Mouse (Mus musculus) embryonic facial prominence, embryonic 15.5 days (tissue): ENCODE measurements around the gene Btd. TPM values are rescaled to one million over a fixed set of nuclear protein-coding genes. Genes with fewer than 3 reads are reported as not detected.

Experiments
- ATAC-seq: fragments of 200-750 bp; cut with Nextera tagmentation; 2 replicates; pipeline ENCODE4 v1.8.0; 2017; ENCODE audit warnings: low read depth, moderate TSS enrichment; ENCODE audit not compliant: insufficient number of reproducible peaks, low FRiP score, low TSS enrichment
- H3K27ac ChIP-seq: fragments of 300-500 bp; sonication (generic); replicated peaks from 2 replicates; pipeline ENCODE4 v1.5.1; 2015; ENCODE audit warnings: mild to moderate bottlenecking, inconsistent platforms
- H3K27me3 ChIP-seq: fragments of 300-500 bp; sonication (generic); 2 replicates; pipeline ENCODE4 v1.6.1; 2015; ENCODE audit warnings: inconsistent platforms
- H3K36me3 ChIP-seq: fragments of 300-500 bp; sonication (generic); 2 replicates; pipeline ENCODE4 v1.6.1; 2015; ENCODE audit warnings: mild to moderate bottlenecking, inconsistent platforms
- H3K4me1 ChIP-seq: fragments of 300-500 bp; sonication (generic); 2 replicates; pipeline ENCODE4 v1.6.1; 2015; ENCODE audit warnings: inconsistent platforms
- H3K4me2 ChIP-seq: fragments of 300-500 bp; sonication (generic); replicated peaks from 2 replicates; pipeline ENCODE4 v1.6.1; 2015; ENCODE audit warnings: mild to moderate bottlenecking, inconsistent platforms
- H3K4me3 ChIP-seq: fragments of 300-500 bp; sonication (generic); replicated peaks from 2 replicates; pipeline ENCODE4 v1.5.1; 2015; ENCODE audit warnings: mild to moderate bottlenecking, inconsistent platforms
- H3K9ac ChIP-seq: fragments of 300-500 bp; sonication (generic); 2 replicates; pipeline ENCODE4 v1.6.1; 2015; ENCODE audit warnings: inconsistent platforms
- H3K9me3 ChIP-seq: fragments of 300-500 bp; sonication (generic); replicated peaks from 2 replicates; pipeline ENCODE4 v1.6.1; 2016; ENCODE audit warnings: inconsistent platforms
- WGBS: fragments of 180-500 bp; shearing (Covaris S2); methylation state at CpG from one replicate; pipeline ENCODE4 v1.1.7; 2015; 5-methylcytosine and 5-hydroxymethylcytosine counted together
- polyA plus RNA-seq: library from polyadenylated mRNA; unstranded; fragments of >200 nt; fragmentation: Nextera tagmentation; extraction: Ambion mirVana; gene quantifications from 2 replicates; pipeline ENCODE4 v1.2.1, GENCODE M21; 2015

Btd gene
- polyA plus RNA-seq, 1 experiment from 2014 or later, result 33.5 TPM

DNA sequence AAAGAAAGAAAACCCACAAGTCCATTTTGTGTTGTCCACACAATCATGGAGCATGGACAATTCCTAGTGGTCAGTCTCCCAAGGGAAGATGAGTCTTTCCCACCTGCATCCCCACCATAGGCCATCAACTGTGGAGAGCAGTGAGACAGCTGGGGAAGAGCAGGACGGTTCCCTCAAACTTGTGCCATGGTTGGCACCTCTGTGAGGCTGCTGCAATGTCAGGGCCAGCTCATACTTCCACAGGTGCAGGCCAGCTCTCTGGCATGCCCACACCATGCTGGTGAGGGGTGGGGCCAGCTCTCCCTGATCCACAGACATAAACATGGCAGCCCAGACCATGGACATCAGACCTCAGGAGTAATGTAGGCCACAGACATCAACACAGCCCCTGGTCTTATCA is 45.4 kb downstream of the Btd start:
- Histone ChIP-seq H3K4me3 (no peak overlapping the region), H3K9me3 (no peaks in the 10 kb centered on the region), H3K36me3 (no peaks in the 10 kb centered on the region), H3K4me1 (peaks cover 14% of the 10 kb centered on the region; the same call in 1 of the 2 replicates), H3K9ac (no peak overlapping the region), H3K27ac (no peak overlapping the region), H3K27me3 (no peaks in the 10 kb centered on the region), H3K4me2 (no peak overlapping the region)
- WGBS, result 97% methylated on average over 1 of the region's 1 CpGs
- ATAC-seq, result no peak

DNA sequence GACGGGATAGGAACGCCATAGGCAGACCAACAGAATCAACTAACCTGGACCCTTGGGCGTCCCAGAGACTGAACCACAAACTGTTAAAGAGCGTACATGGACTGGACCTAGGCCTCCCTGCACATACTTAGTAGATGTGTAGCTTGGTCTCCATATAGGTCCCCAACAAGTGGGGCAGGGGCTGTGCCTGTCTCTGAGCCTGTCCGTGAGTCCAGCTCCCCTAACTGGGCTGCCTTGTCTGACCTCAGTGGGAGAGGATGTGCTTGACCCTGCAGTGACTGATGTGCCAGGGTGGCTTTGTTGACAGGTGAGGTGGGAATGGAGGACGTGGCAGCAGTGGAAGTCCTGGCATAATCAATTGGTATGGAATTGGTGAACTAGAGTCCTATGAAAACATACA is 51.7 kb downstream of the Btd start:
- ATAC-seq, result no peak
- Histone ChIP-seq H3K9ac (no peak overlapping the region), H3K27ac (no peak overlapping the region), H3K9me3 (no peaks in the 10 kb centered on the region), H3K4me3 (no peak overlapping the region), H3K27me3 (no peaks in the 10 kb centered on the region), H3K36me3 (0 out of 2 replicates have a peak, but pooled peaks cover 5% of the 10 kb centered on the region), H3K4me2 (no peak overlapping the region), H3K4me1 (no peaks in the 10 kb centered on the region)
- 86% methylated on average over 6 of the region's 6 CpGs for WGBS

DNA sequence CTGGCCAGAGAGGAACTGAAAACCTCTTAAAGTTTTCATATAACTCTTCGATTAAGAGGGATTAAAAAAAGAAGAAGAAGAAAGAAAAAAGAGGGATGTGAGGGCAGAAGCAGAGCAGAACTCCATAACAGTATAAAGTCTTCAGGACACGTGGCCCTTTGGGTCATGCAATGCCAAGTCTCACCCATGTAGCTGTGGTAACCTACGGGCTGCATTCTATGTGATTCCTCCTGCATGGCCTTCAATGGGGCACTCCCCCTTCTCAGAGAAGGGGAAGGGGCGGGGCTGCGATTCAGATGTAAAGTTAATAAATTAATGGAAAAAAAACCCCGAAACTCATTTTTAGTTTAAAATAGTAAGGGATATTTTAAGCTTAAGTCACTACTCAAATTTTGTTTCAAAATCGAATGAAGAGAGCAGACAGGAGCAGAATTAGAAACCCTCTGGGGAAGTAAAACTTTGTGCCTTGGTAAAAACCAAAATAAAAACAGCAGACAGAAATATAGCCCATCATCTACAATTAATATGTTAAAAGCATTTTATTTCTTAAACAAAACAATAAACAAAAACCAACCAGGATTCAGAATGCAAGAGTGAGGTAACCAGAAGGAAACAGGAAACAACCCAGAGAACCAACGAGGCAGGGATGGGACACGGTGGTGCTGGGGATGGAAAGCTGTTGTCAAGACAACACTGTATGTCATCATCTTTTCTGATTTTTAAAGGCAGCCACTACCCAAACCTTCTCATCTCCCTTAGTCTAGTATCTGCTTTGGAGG is 55.6 kb downstream of the Btd start:
- H3K36me3 ChIP-seq, result 0 out of 2 replicates have a peak, but pooled peaks cover 22% of the 10 kb centered on the region
- 77% methylated on average over 9 of the region's 9 CpGs for WGBS
- H3K27ac ChIP-seq, result no peak overlapping the region

DNA sequence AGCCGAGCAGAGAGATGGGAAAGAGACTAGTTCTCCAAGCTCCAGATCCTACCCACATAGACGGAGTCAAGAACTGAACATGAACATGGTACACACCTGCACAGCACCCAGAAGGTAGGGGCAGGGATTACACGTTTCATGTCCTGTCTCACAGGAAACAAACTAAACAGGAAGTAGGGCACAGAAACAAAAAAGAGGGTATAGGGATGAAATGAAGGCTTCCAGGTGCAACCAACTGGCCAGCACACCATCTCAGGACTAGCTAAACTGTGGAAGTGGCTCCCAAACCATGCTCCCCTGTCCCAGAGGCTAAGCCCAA is 56.1 kb downstream of the Btd start:
- Histone ChIP-seq H3K36me3 (peaks cover 27% of the 10 kb centered on the region; the same call in 1 of the 2 replicates), H3K9ac (no peak overlapping the region), H3K4me2 (no peak overlapping the region), H3K4me1 (no peaks in the 10 kb centered on the region), H3K27me3 (no peaks in the 10 kb centered on the region), H3K4me3 (no peak overlapping the region), H3K9me3 (no peaks in the 10 kb centered on the region), H3K27ac (no peak overlapping the region)
- ATAC-seq, result no peak
- WGBS, result 81% methylated on average over 3 of the region's 3 CpGs

More for the DNA sequence above, 55.6 kb downstream of the Btd start:
- Histone ChIP-seq H3K4me2 (no peak overlapping the region), H3K9me3 (no peaks in the 10 kb centered on the region), H3K4me1 (no peaks in the 10 kb centered on the region), H3K9ac (no peak overlapping the region), H3K27me3 (no peaks in the 10 kb centered on the region), H3K4me3 (no peak overlapping the region)
- no peak for ATAC-seq

DNA sequence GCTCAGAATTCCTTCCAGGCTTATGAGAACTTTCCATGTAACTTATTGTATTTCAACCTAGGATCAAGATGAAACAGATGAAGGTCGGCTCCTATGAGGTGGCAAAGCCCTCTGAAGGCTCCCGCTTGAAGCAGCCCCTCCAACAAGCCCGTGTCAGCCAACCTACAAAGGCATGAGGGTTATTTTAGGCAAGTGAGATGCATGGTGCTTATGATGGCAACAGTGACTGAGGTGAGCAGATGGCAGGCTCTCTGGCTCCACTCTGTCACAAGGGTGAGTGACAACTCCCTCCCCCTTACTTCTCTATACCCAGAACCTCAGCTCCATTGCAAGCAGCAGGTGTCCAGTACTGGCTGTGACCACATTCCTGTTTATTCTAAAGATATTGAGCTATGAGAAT is 56.5 kb downstream of the Btd start:
- no peak overlapping the region for H3K4me2 ChIP-seq
- no peak overlapping the region for H3K27ac ChIP-seq

DNA sequence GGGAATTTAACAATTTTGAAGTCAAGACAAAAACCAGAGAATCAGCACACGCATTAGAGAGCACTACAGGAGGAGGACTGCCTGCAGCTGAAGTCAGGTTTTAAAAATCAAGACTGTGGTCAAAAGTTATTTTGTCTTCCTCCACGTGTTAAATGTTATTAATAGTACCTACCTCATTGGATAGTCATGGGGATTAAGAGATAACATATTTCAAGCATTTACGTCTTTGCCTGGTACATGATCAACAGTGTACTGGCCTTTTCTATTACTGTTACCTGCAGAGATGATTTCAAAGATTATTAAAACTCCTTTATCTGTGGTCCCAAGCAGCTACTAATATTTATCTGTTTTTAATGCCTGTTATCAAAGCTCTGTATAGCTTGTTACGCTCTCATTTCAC is 56.9 kb downstream of the Btd start:
- Histone ChIP-seq H3K9ac (no peak overlapping the region), H3K4me3 (no peak overlapping the region), H3K27me3 (no peaks in the 10 kb centered on the region), H3K4me1 (no peaks in the 10 kb centered on the region), H3K9me3 (no peaks in the 10 kb centered on the region), H3K36me3 (peaks cover 35% of the 10 kb centered on the region), H3K4me2 (no peak overlapping the region), H3K27ac (no peak overlapping the region)
- WGBS, result 85% methylated on average over 4 of the region's 4 CpGs
- no peak for ATAC-seq

More for the DNA sequence above, 56.5 kb downstream of the Btd start:
- Histone ChIP-seq H3K4me1 (no peaks in the 10 kb centered on the region), H3K36me3 (peaks cover 31% of the 10 kb centered on the region; the same call in 1 of the 2 replicates), H3K4me3 (no peak overlapping the region), H3K27me3 (no peaks in the 10 kb centered on the region), H3K9ac (no peak overlapping the region), H3K9me3 (no peaks in the 10 kb centered on the region)
- 96% methylated on average over 3 of the region's 3 CpGs for WGBS
- peak; percentile 47; the same call in 1 of the 2 replicates for ATAC-seq

DNA sequence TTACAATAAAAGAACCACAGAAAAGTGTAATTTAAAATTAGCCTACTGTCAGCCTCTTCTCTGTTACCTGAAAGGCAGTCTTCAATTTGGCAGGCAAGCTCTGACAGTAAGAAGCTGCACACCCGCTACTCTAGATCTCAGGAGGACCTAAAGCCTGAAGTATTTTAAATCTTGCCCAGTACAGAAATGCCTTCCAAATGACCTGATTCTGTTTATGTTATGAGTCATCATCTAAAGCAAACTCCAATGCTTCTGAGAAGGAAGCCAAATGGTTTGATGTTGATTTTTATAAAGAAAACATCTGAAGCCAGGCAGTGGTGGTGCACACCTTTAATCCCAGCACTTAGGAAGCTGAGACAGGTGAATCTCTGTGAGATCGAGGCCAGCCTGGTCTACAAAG is 59.5 kb downstream of the Btd start:
- WGBS, result 80% methylated on average over 2 of the region's 2 CpGs
- Histone ChIP-seq H3K9ac (no peak overlapping the region), H3K36me3 (peaks cover 52% of the 10 kb centered on the region), H3K4me3 (no peak overlapping the region), H3K4me1 (no peaks in the 10 kb centered on the region), H3K27me3 (no peaks in the 10 kb centered on the region), H3K4me2 (no peak overlapping the region), H3K9me3 (no peaks in the 10 kb centered on the region), H3K27ac (no peak overlapping the region)
- ATAC-seq, result no peak

DNA sequence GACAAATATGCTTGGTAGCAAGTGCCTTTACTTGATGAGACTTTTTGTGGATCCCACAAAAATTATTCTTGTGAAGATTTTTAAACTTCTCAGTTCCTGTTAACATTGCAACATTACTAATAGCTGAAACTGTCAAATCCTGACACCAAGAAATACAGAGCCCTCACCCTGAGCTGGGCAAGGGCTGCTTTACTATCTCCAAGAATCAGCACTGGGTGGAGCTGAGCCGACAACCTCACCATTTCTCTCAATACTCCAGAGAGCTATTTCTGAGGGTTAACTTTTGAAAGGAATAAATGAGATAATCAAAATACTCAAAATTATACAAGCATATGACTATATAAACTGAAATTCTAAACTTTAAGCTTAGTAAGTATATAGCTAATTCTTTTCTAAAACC is 68.5 kb downstream of the Btd start:
- no peak overlapping the region for H3K4me3 ChIP-seq
- H3K36me3 ChIP-seq, result peaks cover 28% of the 10 kb centered on the region
- 82% methylated on average over 1 of the region's 1 CpGs for WGBS
- no peaks in the 10 kb centered on the region for H3K27me3 ChIP-seq
- H3K4me2 ChIP-seq, result no peak overlapping the region
- H3K4me1 ChIP-seq, result no peaks in the 10 kb centered on the region
- H3K27ac ChIP-seq, result no peak overlapping the region
- H3K9me3 ChIP-seq, result no peaks in the 10 kb centered on the region
- H3K9ac ChIP-seq, result no peak overlapping the region
- no peak for ATAC-seq

DNA sequence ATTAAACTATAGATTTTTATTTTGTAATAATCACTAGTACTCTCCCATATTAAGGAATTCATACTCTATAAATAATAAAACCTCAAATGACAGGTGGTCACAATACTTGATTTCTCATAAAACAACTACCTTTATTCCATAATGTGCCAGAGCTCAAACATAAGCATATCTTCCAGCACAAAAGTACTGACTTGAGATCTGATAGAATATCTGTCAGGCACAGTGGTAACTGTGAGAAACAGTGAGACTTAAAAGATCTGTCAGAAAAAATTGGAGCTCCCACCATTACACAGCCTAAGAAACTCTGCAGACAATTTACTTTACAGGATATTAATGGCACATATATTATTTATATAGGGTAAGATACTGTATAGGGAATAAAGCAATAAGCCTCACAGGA is 74.8 kb downstream of the Btd start:
- no peak for ATAC-seq
- Histone ChIP-seq H3K9me3 (no peaks in the 10 kb centered on the region), H3K9ac (no peak overlapping the region), H3K36me3 (peaks cover 41% of the 10 kb centered on the region), H3K4me2 (no peak overlapping the region), H3K27ac (no peak overlapping the region), H3K4me1 (no peaks in the 10 kb centered on the region), H3K4me3 (no peak overlapping the region), H3K27me3 (no peaks in the 10 kb centered on the region)

DNA sequence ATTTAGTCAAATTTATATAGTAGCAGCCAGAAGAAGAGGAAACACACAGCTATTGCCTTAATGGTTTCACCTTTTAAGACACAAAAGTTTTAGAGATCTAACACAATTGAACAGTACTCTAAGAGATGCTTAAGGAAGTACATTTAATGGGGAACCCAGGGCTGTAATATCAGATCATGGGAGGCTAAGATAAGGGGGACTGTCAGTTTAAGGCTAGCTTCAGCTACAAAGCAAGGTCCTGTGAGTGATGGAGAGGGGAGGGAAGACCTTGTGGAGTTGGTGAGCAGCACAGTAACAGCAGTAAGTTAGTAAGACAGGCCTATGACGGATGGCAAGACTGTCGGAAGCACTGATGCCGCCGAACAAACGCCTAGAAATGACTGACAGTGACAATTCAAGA is 76.5 kb downstream of the Btd start:
- no peak overlapping the region for H3K4me2 ChIP-seq
- no peaks in the 10 kb centered on the region for H3K9me3 ChIP-seq
- H3K27me3 ChIP-seq, result no peaks in the 10 kb centered on the region
- H3K36me3 ChIP-seq, result peaks cover 38% of the 10 kb centered on the region
- 95% methylated on average over 5 of the region's 5 CpGs for WGBS
- H3K4me1 ChIP-seq, result no peaks in the 10 kb centered on the region
- H3K4me3 ChIP-seq, result no peak overlapping the region
- H3K9ac ChIP-seq, result no peak overlapping the region
- H3K27ac ChIP-seq, result no peak overlapping the region
- ATAC-seq, result no peak
